Mouse (Mus musculus) right cerebral cortex, postnatal 10 days (tissue): ENCODE measurements at regions not wholly inside any gene's neighbourhood (a gene's known extent, or its start where the extent isn't known, plus 50 kb on each side); places are given as distances from the start of the nearest gene placed in this dataset.

ENCODE experiments used
- DNase-seq, 2 experiments: peaks; one replicate each; pipeline ENCODE4 v3.0.0; 2021; ENCODE audit warnings: low spot score in 2 of 2

DNA sequence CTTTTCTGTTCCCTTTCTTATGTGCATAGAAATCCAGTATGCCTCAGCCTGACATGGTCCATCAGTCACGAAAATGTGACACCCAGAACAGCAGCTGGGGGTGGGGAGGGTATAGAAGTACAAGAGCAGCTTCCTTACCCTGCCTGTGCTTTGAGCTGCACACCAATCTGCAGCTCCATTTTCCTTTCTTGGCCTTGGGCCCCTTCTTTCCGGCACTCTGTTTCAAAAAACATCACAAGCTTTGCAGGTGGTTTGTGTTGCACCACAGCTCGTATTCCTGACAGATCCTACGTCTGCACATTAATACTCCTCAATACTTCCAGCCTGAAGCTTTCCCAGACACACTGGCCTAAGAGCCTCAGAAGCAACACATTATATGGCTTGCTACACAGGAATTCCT, 138.1 kb upstream of the Nt5c1b start:
- DNase-seq = no peak

DNA sequence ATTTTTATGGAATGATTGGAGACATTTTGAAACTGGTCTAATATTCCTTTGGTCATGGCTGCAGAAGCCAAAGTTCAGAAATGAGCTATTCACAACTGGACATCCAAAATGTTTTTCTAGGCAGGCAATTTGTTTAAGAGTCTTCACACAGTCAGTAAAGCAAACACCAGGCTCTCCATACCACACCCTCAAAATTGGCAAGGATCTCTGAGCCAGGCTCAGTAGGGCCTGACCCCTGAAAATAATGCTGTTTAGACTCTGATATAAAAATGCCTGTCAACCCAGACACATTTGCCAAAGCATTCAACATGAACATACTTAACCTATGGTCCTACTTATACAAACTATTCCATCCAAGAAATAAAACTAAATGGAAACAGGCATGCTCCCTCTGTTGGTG, 121.7 kb upstream of the Nt5c1b start:
- no peak for DNase-seq

- no peak for DNase-seq
These were observed 113.4 kb upstream of the Nt5c1b start for GRCm38 (mm10) chr12:10256385-10256784.

DNA sequence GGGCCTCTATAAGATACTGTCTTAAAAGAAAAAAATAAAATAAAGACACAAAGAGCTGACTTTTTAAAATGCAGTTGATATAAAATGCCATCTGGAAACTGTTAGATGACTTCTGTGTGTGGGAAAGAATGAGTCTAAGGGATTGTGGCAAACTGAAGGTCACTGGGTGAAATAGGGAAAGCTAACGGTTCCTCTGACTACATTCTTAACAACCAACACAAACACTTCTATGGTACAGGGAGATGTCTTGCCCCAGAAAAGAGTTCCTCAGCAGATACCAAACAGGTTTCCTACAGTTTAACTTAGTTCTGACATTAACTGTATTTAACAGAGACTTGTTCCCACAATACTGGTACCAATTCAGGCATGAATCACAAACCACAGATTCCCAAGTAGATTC, 103.6 kb upstream of the Nt5c1b start:
- DNase-seq = no peak

- no peak for DNase-seq
These were observed 97.7 kb upstream of the Nt5c1b start for GRCm38 (mm10) chr12:10272038-10272437.

DNA sequence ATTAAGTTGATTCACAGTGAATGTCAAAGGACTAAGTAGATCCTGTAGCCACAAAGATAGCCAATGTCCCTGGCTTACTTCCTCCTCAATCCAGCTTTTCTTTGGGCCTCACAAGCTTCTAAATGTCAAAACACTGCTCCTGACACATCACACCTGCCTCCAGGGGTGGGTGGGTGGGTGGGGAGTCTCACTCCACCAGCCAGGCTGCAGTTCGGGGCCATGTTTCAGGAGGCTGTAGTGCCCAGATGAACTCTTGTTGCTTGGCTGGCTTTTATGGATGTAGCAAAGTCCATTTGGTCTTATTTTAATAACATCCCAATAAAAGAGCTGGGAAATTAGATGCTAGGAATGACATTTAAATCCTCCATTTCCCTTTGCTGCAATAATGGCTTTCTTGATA, 94.5 kb upstream of the Nt5c1b start:
- DNase-seq = no peak

DNA sequence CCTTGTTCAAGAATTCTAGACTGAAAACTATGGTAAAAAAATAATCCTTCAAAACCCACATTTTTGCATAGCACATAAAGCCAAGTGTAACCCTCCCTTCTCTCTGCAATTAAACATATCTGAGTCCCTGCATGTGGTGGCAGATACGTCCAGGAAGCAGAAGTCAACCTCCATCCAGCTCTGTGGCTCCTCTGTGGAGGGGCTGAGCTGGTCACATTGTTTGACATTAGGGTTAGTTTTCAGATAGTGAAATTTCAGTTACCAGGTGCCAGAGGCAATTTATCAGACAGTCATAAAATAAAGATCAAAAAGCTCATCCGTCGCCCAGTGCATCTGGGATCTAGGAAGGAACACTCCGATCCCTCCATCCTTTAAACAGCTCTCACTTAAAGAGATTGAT, 77.1 kb upstream of the Nt5c1b start:
- DNase-seq = no peak

- no peak for DNase-seq
These were observed 63.8 kb upstream of the Nt5c1b start for GRCm38 (mm10) chr12:10305970-10306369.
